Mouse (Mus musculus): ENCODE measurements at regions not wholly inside any gene's neighbourhood (a gene's known extent, or its start where the extent isn't known, plus 50 kb on each side); places are given as distances from the start of the nearest gene placed in this dataset.

DNA sequence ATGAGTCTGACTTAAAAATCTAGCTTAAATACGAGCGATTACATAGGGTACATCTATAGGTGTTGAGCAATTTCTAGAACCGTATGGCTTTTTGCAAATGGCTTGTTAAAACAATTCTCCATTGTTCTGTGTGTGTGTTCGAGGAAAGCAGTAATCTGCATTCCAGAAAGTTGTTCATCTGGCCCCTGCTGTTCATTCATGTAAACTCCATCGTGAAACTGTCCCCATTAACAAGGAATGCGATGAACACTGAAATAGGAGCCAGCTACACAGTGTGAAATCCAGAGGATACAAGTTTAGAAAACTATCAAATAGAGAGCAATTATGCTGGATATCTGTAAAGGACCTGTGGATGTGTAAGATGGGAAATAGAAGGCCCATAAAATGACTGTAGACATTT is 250.1 kb downstream of the Hsfy2 start:
- no peak for TF ChIP-seq CTCF (conservative IDR thresholded peaks at IDR 0.05; ENCODE audit: low read length)
- TF ChIP-seq POU5F1 (IDR thresholded peaks at IDR 0.05; ENCODE audit: borderline replicate concordance, low read length), result no peak
- no peak for TF ChIP-seq NANOG (IDR thresholded peaks at IDR 0.05; ENCODE audit: borderline replicate concordance, low read length)
